9 mouse cellular contexts compared by ENCODE assay signal in the genomic region with DNA sequence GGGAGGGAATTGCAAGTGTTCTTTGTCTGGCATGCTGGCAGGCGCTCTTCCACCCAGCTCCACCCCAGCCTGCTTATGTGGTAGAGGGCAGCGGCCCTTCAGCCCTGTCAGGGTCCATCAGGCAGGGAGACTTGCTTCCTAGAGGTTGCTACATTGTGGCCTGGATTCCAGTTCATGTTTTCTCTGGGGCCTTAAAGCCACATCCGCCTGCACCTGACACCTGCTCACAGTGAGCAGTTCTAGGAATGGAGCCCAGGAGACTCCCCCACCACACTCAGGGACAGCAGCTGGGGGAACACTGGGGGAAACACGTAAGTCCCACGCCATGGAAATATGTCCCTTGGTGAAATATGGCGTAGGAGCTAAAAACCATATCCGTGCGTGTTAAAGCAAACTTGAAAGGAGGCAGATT. TPM values are rescaled to one million over a fixed set of nuclear protein-coding genes. Genes with fewer than 3 reads are reported as not detected.
DNase-seq lines count a peak whose midpoint lies in the region; ATAC-seq and TF ChIP-seq lines count a peak whose summit lies in the region.
"Had no signal": no experiment of that assay in that cellular context is flagged by ENCODE, and none has a peak within 500 bp of the region (broad histone marks: within the 10 kb centered on the region; RNA-seq: fewer than 3 reads in every experiment).

A gene (minus strand): TSS at position 155 of the 412 bp plus-strand sequence.

- no peaks in the 10 kb centered on the region for H3K9me3 ChIP-seq in hindbrain, embryonic 14.5 days (ENCODE audit: control insufficient read depth, low read length)
- H3K9me3 ChIP-seq: neural tube, embryonic 12.5 days had no signal

- no peak for TF ChIP-seq CTCF in cerebellum, adult 2 months (IDR thresholded peaks at IDR 0.05; ENCODE audit: borderline replicate concordance, insufficient read depth, low read depth, low read length)

- H3K36me3 ChIP-seq in macrophage (ENCODE audit: inconsistent target) = no peaks in the 10 kb centered on the region
- no peaks in the 10 kb centered on the region for H3K36me3 ChIP-seq in hindbrain, embryonic 14.5 days (replicated peaks; ENCODE audit: control insufficient read depth, insufficient read depth)
- H3K36me3 ChIP-seq: neural tube, embryonic 12.5 days had no signal

- H3K27ac ChIP-seq in cerebellum, adult 2 months (ENCODE audit: insufficient read depth, low read length) = no peak within 1 kb of the TSS
- no peak within 1 kb of the TSS for H3K27ac ChIP-seq in macrophage
- H3K27ac ChIP-seq in hindbrain, embryonic 14.5 days = no peak within 1 kb of the TSS
- H3K27ac ChIP-seq: neural tube, embryonic 12.5 days had no signal

- WGBS in cerebellum, adult 2 months = 41% methylated on average over 8 of the region's 8 CpGs
- 78% methylated on average over 8 of the region's 8 CpGs for WGBS in macrophage (ENCODE audit: missing documents)
- 39% methylated on average over 8 of the region's 8 CpGs for WGBS in hindbrain, embryonic 14.5 days

- H3K79me2 ChIP-seq in macrophage (ENCODE audit: inconsistent target) = peaks cover 29% of the 10 kb centered on the region

- no peak for ATAC-seq in hindbrain, embryonic 14.5 days (ENCODE audit: low FRiP score)

- TF ChIP-seq POLR2A in cerebellum, adult 2 months (IDR thresholded peaks at IDR 0.05; ENCODE audit: borderline replicate concordance, insufficient read depth, low read length) = no peak

- H3K4me1 ChIP-seq in cerebellum, adult 2 months (ENCODE audit: control insufficient read depth, insufficient read depth, low read length) = no peaks in the 10 kb centered on the region
- no peaks in the 10 kb centered on the region for H3K4me1 ChIP-seq in hindbrain, embryonic 14.5 days (replicated peaks; ENCODE audit: control insufficient read depth, insufficient read depth, low read length)

- H3K27me3 ChIP-seq in cerebellum, adult 2 months (ENCODE audit: control insufficient read depth, insufficient read depth, low read length) = no peaks in the 10 kb centered on the region
- H3K27me3 ChIP-seq in hindbrain, embryonic 14.5 days (ENCODE audit: control insufficient read depth, insufficient read depth, low read length) = no peaks in the 10 kb centered on the region
- H3K27me3 ChIP-seq: neural tube, embryonic 12.5 days had no signal

- no peak within 1 kb of the TSS for H3K4me2 ChIP-seq in hindbrain, embryonic 14.5 days (replicated peaks)
- H3K4me2 ChIP-seq: neural tube, embryonic 12.5 days had no signal

- no peak within 1 kb of the TSS for H3K4me3 ChIP-seq in cerebellum, adult 2 months (replicated peaks; ENCODE audit: insufficient read depth, low read depth, low read length)
- no peak within 1 kb of the TSS for H3K4me3 ChIP-seq in macrophage (ENCODE audit: inconsistent target)
- H3K4me3 ChIP-seq in hindbrain, embryonic 14.5 days (replicated peaks; ENCODE audit: low read length) = no peak within 1 kb of the TSS
- H3K4me3 ChIP-seq: neural tube, embryonic 12.5 days had no signal

- H3K9ac ChIP-seq in hindbrain, embryonic 14.5 days = no peak within 1 kb of the TSS
- H3K9ac ChIP-seq: neural tube, embryonic 12.5 days had no signal

- no peak for DNase-seq in cerebellum, adult 2 months
- DNase-seq in cerebellum, adult 18-20 months = no peak
- DNase-seq in right cerebral cortex, postnatal 25 days = peak; percentile 48
- DNase-seq in right cerebral cortex, postnatal 10 days (ENCODE audit: low spot score in 2 of 2) = no peak
- no peak for DNase-seq in adrenal gland, adult (ENCODE audit: inconsistent age in 2 of 2, low spot score in 1 of 2)
- no peak for DNase-seq in adrenal gland, postnatal 14 days
- DNase-seq in hindbrain, embryonic 14.5 days (ENCODE audit: low spot score) = no peak

RNA-seq across cellular contexts. Expression of the gene that starts here (rescaled TPM):
- polyA plus RNA-seq in cerebellum, adult 2 months (2012; rRNA removed) = 12.0 and 13.6 TPM in 2 replicates
- total RNA-seq in macrophage (2018; cell fraction: chromatin; rRNA removed) = 10 to 100 TPM in 25 of 26 experiments, 1 to 10 TPM in 1; 9.5 to 58.4 (median 29.4) TPM
- 100 to 1,000 TPM; 179 to 314 (median 239) TPM for total RNA-seq in macrophage (2018; cell fraction: cytosol; rRNA removed)
- total RNA-seq in macrophage (2018; cell fraction: nucleus; rRNA removed) = 100 to 1,000 TPM in 18 of 26 experiments, 10 to 100 TPM in 8; 65.8 to 235 (median 131) TPM
- polyA plus RNA-seq in macrophage (2018) = 139 to 375 TPM (median 273 TPM) in 3 replicates
- total RNA-seq in adrenal gland, postnatal 14 days (2021) = 4.1 and 16.3 TPM in 2 replicates
- 1.6 and 2.4 TPM in 2 replicates for polyA plus RNA-seq in hindbrain, embryonic 14.5 days (2014; fragmentation: Nextera tagmentation; extraction: Ambion mirVana)
